Mouse (Mus musculus): ENCODE measurements around the gene Atad3a.

DNA sequence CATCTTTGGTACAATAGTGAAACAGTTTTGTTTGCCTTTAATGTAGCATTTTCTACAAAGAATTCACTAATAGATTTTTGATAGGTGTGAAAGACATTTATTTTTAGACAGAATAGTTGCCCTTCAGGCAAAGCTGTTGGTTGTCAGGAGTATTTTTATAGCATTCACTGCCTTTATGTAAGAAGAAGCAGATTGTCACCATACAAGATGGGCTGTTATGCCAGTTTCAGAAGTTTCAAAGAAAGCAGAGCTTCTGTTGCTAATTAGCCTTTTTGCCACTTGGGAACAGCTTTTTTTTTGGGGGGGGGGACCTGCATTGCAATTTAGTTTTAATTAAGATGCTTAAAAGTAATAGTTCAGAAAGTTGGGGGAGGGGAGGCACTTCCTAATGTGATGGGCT, 51.9 kb downstream of the Atad3a start:
- TF ChIP-seq TAL1 (IDR thresholded peaks at IDR 0.05; ENCODE audit: low read length), result no peak
- TF ChIP-seq GATA1 (IDR thresholded peaks at IDR 0.05; ENCODE audit: low read length), result no peak

Data from erythroblast, embryonic 14.5 days (primary cell).